Mouse (Mus musculus) kidney, adult 2 months (tissue): Measurements from ENCODE around the gene Zbtb2.

Experiments used
- CTCF ChIP-seq: fragments of 200-500 bp; conservative IDR thresholded peaks from 2 replicates; pipeline ENCODE4 v1.5.1; 2011; ENCODE audit warnings: low read depth, mild to moderate bottlenecking, control low read depth, low read length, moderate library complexity, mixed read lengths; ENCODE audit not compliant: insufficient read depth, insufficient read length
- POLR2A ChIP-seq: fragments of 200-500 bp; IDR thresholded peaks from one replicate; pipeline ENCODE4 v1.6.1; 2011; ENCODE audit warnings: low read depth, low read length, control low read depth

- no peak for TF ChIP-seq CTCF
- TF ChIP-seq POLR2A, result no peak
Measured at GRCm38 (mm10) chr10:4323885-4324284, 64.0 kb downstream of the Zbtb2 start.
